Mouse (Mus musculus): ENCODE measurements around the gene Sncb.
A peak's percentile ranks its signal among the peaks of the same experiment; 100 is the strongest.

GRCm38 (mm10) chr13:54803010-54803409 is 36.6 kb upstream of the Sncb start:
- TF ChIP-seq CTCF (IDR thresholded peaks at IDR 0.05; ENCODE audit: extremely low read depth, insufficient read length, insufficient replicate concordance, low read depth, low read length), result peak; percentile 44; the same call in 1 of the 2 replicates
- TF ChIP-seq POLR2A (IDR thresholded peaks at IDR 0.05; ENCODE audit: low read depth, low read length), result no peak

Measured in small intestine, adult 2 months (tissue).